Mouse (Mus musculus) MEL-GATA-1-ER (cell line): ENCODE results near the gene Itk.

Experiments
- DNase-seq: peaks from one replicate; pipeline ENCODE4 v3.0.0-alpha.2; 2012; ENCODE audit warnings: low read depth; ENCODE audit errors: extremely low read depth

The Itk gene

DNA sequence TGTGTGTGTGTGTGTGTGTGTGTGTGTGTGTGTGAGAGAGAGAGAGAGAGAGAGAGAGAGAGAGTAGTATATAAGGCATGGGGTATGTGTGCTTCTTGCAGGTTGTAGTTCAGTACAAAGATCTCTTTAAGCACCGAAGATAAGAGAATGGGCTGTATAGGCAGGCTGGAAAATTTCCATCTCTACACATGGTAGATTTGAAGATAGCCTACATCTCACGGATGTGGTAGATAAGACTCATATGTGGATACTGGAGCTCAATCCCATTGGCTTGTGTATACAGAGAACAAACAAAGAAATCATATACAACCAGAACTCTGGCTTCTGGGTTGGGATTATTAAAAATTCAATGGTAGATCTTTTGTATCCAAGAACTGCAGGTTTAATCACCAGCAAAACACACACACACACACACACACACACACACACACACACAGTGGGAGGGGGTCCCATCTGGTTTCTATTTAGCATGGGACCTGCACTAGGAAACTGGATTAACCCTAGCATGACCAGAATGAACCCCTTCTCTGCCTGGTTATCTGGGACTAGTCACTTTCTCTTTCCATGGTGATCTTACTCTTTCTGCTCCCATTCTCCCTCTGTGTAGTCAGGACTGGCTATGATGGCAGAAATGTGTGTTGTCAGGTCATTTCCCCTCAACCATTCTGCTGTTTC lies 28.2 kb downstream of the Itk start:
- DNase-seq = no peak

DNA sequence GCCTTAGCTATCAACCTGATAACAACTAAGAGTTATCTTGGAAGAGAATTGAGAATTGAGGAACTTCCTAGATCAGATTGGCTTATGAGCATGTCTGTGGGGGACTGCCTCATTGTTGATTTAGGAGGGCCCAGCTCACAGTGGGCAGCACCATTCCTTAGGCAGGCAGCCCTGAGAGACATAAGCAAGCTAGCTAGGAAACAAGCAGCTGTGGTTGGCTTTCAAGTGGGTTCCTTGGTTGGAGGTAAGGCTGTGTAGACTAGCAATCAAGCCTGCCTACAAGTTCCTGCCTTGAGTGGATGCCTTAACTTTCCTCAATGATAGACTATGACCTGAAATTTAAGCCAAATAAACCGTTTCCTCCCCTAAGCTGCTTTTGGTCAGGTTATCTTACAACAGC lies 30.9 kb downstream of the Itk start:
- DNase-seq = no peak

DNA sequence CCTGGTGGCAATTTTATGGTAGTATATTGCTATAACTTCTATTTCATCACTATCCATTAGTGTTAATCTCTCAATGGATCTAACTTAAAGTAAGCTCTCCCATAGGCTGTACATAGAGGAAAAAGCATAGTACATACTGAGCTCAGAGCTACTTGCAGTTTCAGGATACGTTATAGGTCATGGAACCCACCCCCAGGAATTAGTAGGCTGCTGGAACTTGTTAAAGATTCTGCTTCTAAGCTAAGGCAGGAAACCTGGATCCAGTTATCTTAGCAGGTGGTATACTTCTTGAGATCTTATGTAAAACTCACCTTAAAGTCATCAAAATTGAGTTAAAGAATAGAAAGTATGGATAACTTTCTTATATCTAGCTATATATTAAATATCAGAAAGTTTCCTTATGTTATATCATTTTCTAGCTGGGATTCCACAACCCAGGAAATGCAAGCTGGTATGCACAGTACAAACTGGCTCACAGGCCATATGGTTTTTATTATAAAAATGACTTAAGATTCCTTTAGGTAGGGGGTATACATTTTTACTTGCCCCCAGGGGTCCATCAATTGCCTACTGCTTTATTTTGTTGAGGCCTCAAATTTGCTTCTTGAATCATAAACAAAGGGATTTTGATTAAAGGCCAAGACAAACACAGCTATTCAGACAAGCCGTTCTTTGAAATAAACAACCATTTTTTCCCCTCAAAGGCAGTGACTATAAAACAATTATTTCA lies 39.5 kb downstream of the Itk start:
- DNase-seq = no peak

DNA sequence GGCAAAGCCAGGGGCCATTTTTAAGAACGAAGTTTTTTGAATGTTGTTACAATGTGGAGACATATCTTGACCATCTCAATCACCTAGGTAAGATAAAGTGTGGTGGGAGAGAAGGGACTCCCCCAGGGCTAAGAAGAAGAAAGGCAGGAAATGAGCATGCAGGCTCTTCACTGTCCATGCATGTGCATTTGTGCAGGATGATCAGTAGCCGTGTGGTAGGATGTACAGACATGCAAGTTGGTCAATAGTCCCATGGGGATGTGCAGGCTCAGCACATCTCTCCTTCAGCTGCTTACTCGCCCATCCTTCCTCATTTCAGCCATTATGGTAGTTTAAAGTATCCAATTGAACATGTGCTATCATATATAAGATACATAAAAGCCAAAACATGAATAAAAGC lies 40.9 kb downstream of the Itk start:
- no peak for DNase-seq

DNA sequence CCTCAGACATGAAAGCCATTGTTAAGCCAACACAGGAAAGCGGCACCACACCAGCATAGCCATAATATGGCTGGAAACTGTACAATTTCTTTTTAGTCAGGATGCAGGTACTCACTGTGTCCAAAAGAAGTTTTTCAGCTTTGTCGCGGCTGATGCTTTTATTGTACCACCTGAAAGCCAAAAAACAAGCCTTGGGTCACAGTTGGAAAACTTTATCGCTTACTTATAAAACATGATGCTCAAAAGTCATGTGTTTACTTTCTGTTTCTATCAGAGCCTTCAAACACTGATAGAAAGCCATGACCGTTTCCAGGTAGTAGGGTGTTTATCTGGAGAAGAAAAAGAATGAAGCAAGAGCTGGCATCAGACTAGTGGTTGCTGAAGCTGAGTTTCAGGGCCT lies 41.6 kb downstream of the Itk start:
- no peak for DNase-seq

DNA sequence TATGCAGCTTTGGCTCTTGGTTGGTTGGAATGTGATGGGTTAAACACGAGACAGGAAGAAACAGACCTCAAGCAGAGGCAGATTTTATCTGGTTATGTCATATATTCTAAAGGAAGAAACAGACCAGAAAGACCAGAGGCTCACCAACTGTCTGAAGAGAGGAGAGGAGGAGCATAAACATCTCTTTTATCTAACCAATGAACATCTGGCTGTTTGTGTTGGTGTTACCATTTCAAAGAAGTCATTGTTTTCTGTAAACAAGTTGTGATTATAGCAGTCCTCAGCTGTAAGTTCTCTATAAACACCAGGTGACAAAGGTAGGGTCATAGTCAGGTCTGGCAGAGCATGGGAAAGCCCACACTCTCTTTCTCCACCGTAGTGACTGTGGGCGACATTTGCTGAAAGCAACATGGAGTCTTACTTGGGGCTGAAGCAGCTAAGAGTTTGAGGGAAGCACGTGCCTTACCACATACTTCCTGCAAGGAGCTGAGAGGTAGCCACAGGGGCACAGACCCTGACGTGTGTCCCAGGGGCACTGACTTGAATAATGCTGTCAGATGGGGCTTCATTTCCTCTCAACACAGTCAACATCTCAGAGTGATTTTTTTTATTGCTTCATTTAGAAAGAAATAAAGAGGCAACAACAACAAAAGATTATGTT lies 45.3 kb downstream of the Itk start:
- no peak for DNase-seq

DNA sequence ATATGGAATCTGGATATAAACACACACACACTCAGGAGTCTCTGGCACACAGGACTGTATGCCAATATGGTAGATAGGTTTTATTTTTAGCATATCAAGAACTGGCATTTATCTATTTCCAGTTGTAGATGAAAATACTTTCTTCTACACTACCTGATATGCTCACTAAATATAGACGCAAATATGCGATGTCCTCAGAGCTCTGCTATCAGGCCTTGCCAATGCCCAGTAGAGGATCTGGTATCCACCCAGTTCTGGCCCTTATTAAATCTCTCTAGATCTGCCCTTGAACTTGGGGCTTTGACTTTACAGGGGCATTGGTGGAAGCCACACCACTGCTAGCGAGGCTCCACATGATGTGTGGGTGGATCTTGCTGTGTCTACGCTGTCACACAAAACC lies 47.4 kb downstream of the Itk start:
- DNase-seq = no peak

DNA sequence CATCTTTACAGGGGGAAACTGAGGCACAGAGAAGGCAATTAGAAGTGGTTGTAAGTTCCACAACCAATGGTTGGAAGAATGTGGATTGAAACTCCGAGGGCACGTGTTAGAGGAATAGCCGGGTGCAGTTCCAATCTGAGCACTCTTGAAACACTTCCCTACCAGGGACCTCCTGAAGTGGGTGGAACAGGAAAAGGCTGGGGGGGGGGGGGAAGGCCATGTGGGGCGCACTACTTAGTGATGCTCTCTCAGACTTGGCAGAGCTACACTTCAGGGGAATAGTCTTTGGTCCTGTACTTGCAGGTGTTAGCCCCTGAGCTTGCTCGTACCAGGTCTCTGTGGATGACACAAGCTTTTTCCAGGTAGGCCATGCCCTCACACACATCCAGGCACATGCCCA lies 53.3 kb downstream of the Itk start:
- no peak for DNase-seq

DNA sequence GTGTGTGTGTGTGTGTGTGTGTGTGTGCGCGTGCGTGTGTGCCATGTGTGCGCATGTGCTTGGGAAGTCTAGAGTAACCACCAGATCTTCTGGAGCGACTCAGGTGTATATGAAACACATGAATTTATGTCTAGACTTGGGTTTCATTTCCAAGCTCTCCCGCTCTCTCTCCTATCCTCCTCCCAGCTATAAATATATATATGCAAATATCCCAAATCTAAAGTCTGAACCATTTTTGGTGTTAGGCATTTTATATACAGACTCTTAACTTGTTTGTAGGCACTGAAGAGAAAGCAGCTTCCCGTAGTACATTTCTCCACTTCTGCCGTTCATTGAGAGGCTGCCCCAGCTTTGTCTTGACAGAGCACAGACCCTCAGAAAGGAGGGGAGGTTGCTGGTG lies 57.1 kb downstream of the Itk start:
- DNase-seq = no peak

DNA sequence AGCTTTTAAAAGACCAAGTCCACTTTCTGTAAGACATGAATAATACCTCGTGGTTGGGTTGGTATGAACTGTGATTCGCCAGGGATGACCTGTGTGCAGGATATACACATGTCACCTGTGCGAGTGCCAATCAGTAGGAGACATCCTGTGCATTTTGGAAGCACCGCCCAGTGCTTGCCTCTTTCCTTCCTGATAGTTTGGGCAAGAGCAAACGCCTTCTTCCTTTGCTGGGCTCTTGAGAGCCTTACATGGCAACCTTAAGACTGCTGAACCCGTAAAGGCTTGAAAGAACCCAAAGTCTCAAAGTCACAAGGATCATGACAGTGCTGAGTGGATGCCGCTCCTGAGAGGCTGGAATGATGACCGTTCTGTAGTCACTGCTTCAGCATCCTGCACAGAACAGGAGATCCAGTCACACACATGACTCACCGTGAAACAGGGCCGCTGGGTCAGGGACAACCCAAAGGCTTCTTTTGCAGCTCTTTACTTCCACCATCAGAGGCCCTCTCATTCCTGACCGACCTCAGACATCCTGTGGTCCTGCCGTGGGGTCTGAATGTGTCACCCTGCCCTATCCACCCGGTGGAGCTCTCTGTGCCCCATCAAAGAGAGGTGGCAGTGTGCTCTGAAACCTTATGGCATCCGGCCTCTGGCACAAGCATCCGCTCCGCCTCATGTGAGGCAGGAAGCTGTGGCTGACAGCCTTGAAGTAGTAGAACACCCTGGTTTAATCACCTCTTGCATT lies 62.9 kb downstream of the Itk start:
- DNase-seq = no peak

DNA sequence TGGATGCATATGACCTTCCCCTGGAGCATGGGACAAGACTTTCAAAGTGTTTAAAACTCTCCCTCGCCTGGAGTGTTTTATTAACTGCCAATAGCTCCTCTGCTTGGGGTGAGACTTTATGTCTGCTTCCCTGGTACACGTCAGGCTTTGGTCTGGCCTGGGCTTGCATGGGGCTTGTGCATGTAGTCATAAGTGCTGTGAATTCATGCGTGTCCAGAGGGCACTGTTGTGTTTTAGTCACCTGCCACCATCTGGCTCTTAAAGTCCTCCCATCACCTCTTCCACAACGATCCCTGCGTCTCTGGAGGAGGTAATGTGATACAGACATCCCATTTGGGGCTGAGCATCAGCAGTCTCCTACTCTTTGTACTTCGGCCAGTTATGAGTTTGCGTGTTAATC lies 67.8 kb downstream of the Itk start:
- DNase-seq = no peak

DNA sequence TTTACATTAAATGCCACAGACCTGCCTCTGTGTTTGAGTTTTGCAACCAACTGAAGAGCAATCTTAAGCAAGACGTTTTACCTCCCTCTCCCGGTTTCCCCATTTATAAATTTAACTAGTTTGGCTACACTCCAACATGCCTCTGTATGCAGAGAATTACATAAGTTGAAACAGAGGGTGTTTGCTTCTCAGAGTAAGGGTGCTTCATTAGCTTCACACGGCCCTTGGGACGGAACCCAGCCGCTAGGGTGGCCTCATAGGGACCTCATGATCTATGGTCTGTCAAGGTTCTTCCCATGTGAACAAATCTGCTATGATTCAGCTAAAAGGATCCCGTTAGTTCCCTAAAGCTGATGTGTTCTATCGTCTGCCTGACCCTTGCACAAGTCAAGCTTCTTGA lies 74.8 kb downstream of the Itk start:
- DNase-seq = no peak

DNA sequence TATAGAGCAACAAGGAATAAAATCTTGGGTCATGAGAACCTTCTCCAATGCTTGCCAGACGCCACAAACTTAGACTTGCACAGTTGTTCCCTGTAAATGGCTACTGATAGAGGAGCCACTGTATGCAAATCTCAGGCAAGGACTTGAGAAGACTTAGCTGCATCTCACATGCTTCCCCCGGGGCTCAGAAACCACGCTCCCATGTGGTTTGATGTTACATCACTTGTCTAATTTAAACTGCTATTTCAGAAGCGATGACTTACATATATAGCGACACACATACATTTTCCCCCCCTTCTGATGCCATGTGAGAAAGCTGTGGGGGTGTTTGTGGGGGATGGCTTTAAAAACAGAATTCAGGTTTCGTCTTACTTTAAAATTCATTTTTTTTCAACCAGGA lies 75.5 kb downstream of the Itk start:
- DNase-seq = no peak

DNA sequence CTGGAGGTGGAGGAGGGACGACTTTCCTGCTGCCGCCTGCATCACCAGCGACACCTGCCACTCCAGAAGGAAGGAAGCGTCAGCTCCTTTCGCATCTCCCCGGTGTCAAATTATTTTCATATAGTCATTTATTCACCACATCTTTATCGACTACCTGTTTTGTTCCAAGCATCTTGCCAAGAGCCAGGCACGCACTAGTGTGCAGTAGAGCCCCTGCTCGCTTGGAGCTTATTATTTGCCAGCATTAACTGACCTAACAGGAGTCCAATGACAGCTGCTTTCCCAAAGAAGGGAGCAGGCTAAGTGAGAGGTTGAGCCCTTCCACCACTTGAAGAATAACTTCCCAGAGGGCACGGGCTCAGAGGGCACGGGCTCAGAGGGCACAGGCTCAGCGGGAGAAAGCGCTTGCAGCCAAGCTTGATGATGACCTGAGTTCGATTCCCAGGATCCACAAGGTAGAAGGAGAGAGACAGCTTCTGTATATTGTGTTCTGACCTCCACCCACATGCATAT lies 76.7 kb downstream of the Itk start, which contains the start of gene Cyfip2:
Gene Cyfip2, minus strand, starts transcription at position 337 of the 513 bp plus-strand sequence.
- DNase-seq = peak; percentile 9

DNA sequence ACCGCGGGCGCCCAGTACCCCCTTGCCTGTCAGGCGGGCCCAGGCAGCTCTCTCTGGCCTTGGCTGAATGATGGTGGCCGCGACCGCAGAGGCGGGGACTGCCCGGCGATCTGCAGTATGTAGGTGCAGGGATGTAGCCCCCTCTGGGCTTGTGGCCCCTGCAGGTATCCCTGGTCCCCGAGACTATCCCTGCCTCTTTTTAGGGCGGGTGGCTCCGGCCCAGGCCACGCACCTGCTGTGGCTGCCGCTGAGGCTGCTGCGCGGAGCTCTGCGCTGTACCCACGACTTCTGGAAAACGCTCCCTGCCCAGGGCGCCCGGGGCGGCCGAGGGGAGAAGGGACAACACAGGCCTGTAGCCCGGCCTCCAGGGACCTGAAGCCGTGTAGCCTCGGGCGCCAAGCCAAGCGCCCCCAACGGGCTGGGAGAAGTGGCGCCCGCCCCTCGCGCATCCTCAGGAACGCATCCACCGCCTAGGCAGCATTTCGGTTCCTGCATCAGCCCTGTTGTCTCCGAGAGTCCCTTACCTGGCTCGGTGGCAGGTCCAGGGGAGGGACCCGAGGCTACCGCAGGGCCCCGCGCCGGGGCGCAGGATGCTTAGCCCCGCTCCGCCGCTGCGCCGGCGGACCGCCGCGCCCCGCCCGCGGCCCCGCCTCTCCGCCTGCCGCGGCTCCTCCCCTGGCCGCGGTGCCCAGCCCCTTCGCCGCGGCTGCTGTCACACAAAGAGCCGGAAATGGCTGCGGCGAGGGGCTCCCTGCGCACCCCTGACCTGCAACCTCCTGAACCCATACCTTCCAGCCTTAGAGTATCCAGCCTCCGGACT lies 77.4 kb downstream of the Itk start:
- DNase-seq = no peak

DNA sequence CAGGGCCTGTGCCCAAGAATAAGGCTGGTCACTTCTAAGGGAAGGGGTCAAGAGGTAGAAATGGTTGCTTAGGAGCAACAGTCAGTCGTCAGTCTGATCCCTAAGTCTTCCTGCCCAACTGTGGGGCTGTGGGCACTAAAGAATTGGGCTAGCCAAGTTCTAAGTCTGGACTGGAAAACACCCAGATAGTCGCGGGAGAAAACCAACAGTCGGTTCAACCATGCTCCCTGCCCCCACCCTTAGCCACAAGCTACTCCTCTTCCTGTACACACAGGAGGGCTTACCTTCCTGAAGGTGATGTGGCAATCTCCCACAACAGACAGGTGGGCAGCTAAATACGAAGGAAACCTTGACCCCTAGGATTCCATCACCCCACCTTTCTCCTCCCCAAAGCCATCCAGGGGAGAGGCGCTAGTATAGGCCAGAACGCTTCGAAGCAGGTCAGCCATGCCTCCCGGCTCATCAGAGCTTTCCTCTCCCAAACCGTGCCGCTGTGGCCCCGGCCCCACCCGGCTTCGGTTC lies 78.1 kb downstream of the Itk start:
- peak; percentile 15 for DNase-seq

DNA sequence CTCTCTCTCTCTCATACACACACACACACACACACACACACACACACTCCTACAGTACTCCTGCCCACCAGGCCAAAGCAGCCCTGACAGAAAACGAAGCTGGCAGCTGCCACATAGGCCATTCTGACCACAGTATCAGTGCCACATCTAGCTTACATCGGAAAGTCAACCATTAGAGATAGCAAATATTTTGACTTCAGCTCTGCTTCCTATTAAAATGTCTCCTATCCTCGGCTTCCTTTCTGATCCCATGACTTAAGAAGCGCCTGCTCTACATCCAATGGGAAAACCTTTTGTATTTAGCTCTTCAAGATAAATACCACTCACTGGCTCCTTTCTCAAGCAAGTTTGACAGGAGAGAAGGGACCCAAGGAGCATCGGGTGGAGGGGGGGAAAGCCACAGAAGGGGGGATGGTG lies 78.7 kb downstream of the Itk start:
- no peak for DNase-seq

DNA sequence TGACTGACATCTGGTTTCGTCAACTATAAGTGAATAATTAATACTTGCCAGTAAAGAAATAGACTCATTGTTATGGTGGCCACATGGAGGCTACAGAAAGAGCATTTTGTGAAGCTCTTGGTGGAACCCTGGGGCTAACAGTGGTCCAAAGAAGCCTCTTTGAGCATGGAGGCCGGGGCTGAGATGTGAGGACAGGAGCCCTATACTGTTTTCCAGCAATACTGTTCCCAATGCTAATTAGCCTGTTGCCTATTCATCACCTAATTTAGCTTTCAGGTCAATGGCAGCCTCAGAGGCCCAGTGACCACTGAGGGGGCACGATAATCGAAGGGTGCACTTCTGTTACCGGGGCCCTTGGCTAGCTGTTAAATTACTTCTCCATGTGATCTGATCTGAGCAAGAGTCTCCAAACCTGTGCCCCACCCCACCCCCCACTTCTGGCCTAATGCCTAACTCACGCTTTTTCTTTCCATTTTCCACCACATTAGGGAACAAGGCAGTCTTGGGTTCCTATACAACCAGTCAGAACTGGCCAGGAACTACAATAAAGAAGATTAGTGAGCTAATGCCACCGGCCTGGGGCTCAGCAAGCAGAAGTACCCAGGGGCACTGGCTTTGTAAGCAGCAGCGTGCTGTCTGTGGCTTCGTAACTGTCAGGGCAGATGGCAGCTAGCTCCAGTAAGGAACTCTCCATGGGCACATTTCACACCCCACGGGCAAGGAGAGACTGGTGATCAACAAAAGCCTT lies 79.3 kb downstream of the Itk start:
- DNase-seq = peak; percentile 15

DNA sequence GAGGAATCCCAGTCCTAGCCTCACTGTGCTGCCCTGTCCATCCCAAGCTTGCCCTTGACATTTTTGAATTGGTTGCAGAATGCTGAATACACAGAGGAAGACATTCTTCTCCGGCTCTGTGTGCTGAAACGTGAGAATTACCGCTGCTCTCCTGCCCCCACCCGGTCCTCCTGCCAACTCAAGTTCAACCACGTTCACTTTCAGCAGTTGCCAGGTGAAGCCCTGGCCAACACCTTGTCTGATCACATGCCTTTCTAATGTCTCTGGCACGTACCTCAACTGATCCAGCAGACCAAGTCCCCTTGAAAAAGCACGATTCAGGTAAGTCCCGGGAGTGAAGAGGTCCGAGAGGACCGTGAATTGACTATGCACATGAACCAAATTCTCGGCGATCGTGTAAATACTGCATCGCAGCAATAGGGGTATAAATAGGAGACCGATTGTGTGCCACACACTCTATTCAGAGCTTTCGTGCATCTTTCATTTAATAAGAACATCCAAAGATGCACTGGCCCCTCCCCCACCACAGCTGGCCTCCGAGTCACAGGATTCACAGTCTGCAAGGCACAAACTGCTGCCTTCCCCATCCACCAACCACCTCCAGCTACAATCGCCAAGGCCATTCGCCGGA lies 80.1 kb downstream of the Itk start:
- no peak for DNase-seq
